Mouse (Mus musculus): ENCODE measurements around the gene Zfp46. TPM values are rescaled to one million over a fixed set of nuclear protein-coding genes. Genes with fewer than 3 reads are reported as not detected.

Gene Zfp46
- polyA plus RNA-seq, 1 experiment: 8.4 TPM

DNA sequence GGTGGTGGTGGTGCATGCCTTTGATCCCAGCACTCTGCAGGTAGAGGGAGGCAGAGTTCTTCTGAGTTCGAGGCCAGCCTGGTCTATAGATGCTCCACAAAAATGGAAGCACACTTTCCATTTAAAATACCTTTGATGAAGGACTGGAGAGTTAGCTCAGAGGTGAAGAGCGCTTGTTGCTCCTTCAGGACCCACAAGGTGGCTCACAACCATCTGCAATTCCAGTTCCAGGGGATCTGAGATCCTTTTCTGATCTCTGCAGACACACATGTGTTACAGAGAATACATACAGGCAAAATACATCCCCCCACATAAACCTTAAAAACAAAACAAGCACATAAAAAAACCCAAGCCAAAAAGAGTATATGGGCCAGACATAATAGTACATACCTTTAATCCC, 23.9 kb downstream of the Zfp46 start:
- WGBS: 76% methylated on average over 2 of the region's 2 CpGs
- no peaks in the 10 kb centered on the region for H3K27me3 ChIP-seq (ENCODE audit: control insufficient read depth, insufficient read depth, low read length)
- no peak overlapping the region for H3K4me3 ChIP-seq (ENCODE audit: extremely low read depth, insufficient read depth, insufficient read length)
- H3K4me1 ChIP-seq (ENCODE audit: control insufficient read depth, insufficient read depth, insufficient read length): peaks cover 6% of the 10 kb centered on the region
- H3K36me3 ChIP-seq (ENCODE audit: control insufficient read depth, insufficient read depth, low read length): no peaks in the 10 kb centered on the region
- DNase-seq (ENCODE audit: low read depth in 1 of 2, low spot score in 2 of 2): no peak
- TF ChIP-seq POLR2A (IDR thresholded peaks at IDR 0.05; ENCODE audit: low read depth, low read length) (no peak), CTCF (IDR thresholded peaks at IDR 0.05; ENCODE audit: extremely low read depth, insufficient read depth, insufficient read length, insufficient replicate concordance) (no peak)
- no peak overlapping the region for H3K27ac ChIP-seq (ENCODE audit: insufficient read depth, low read length)

DNA sequence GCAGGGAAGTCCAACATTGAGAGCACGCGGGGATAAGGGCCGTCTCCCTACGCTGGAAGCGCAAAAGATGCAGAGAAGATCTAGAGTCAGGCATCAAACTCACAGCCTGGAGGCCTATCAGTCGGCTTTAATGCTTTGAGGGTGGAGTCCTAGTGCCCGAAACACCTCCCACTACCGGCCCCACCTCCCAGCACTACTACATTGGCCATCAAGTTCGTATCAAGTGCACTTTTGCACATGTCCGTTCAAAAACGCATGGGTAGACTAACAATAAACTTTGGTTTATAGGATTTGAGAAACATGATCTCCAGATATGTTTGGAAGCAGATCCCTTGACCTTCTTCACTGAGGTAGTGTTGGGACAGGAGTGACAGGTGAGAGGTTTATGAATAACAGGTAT, 25.3 kb downstream of the Zfp46 start:
- 2% methylated on average over 11 of the region's 11 CpGs for WGBS
- Histone ChIP-seq H3K27me3 (ENCODE audit: control insufficient read depth, insufficient read depth, low read length) (no peaks in the 10 kb centered on the region), H3K27ac (ENCODE audit: insufficient read depth, low read length) (peak overlapping the region; percentile 86; the same call in 1 of the 2 replicates), H3K4me3 (ENCODE audit: extremely low read depth, insufficient read depth, insufficient read length) (peak overlapping the region; percentile 92; the same call in 1 of the 2 replicates), H3K36me3 (ENCODE audit: control insufficient read depth, insufficient read depth, low read length) (no peaks in the 10 kb centered on the region), H3K4me1 (ENCODE audit: control insufficient read depth, insufficient read depth, insufficient read length) (peaks cover 6% of the 10 kb centered on the region)
- no peak for TF ChIP-seq CTCF (IDR thresholded peaks at IDR 0.05; ENCODE audit: extremely low read depth, insufficient read depth, insufficient read length, insufficient replicate concordance)
- TF ChIP-seq POLR2A (IDR thresholded peaks at IDR 0.05; ENCODE audit: low read depth, low read length): no peak
- peak; percentile 54 for DNase-seq (ENCODE audit: low read depth in 1 of 2, low spot score in 2 of 2)

DNA sequence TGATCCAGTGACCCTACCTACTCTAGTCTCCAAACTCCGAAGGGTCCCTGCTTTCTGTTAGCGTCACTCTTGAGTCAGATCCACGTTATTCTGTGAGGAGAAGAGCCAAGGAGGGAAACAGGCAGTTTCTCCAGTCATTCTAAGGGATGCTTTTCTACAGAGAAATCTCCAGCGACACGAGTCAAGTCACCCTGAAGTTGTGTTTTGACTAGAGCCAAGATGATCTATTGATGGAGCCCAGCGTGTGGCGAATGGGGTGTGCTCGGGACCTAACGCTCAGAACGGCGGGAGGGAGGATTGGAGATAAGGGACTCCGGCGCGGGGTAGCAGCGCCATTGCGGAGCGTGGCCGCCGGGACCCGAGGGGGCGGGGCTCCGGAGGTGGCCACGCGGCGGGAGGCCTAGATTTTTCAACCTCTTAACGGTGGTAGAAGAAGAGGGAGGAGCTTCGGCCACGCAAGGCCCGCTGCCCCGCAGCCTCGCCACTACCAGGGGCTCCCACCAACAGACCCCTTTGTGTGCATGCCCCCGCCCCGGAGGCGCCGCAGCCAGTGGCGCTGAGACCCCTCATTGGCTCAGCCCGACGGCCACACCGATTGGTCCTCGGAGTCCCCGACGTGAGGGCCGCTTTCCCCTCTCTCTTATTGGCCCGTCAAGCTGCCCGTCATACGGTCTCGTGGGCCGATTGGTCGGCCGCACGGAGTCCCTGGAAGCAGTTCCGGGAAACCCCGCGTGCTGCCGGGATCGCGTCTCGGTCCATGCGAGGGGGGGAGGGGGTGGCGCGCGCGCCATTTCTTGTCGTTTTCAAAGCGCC, 26.0 kb downstream of the Zfp46 start, which contains the start of gene Hnrnpr:
Hnrnpr (plus strand) TSS at position 714 of the 813 bp plus-strand sequence.
- Histone ChIP-seq H3K27me3 (ENCODE audit: control insufficient read depth, insufficient read depth, low read length) (no peaks in the 10 kb centered on the region), H3K27ac (ENCODE audit: insufficient read depth, low read length) (peak within 1 kb of the TSS; percentile 86), H3K36me3 (ENCODE audit: control insufficient read depth, insufficient read depth, low read length) (no peaks in the 10 kb centered on the region), H3K4me3 (ENCODE audit: extremely low read depth, insufficient read depth, insufficient read length) (peak within 1 kb of the TSS; percentile 94), H3K4me1 (ENCODE audit: control insufficient read depth, insufficient read depth, insufficient read length) (peaks cover 6% of the 10 kb centered on the region)
- no peak for TF ChIP-seq CTCF (IDR thresholded peaks at IDR 0.05; ENCODE audit: extremely low read depth, insufficient read depth, insufficient read length, insufficient replicate concordance)
- TF ChIP-seq POLR2A (IDR thresholded peaks at IDR 0.05; ENCODE audit: low read depth, low read length): peak; percentile 49; the same call in 1 of the 2 replicates
- under 1% methylated on average over 65 of the region's 65 CpGs for WGBS
- peak; percentile 97 to 98 for DNase-seq (ENCODE audit: low read depth in 1 of 2, low spot score in 2 of 2)

DNA sequence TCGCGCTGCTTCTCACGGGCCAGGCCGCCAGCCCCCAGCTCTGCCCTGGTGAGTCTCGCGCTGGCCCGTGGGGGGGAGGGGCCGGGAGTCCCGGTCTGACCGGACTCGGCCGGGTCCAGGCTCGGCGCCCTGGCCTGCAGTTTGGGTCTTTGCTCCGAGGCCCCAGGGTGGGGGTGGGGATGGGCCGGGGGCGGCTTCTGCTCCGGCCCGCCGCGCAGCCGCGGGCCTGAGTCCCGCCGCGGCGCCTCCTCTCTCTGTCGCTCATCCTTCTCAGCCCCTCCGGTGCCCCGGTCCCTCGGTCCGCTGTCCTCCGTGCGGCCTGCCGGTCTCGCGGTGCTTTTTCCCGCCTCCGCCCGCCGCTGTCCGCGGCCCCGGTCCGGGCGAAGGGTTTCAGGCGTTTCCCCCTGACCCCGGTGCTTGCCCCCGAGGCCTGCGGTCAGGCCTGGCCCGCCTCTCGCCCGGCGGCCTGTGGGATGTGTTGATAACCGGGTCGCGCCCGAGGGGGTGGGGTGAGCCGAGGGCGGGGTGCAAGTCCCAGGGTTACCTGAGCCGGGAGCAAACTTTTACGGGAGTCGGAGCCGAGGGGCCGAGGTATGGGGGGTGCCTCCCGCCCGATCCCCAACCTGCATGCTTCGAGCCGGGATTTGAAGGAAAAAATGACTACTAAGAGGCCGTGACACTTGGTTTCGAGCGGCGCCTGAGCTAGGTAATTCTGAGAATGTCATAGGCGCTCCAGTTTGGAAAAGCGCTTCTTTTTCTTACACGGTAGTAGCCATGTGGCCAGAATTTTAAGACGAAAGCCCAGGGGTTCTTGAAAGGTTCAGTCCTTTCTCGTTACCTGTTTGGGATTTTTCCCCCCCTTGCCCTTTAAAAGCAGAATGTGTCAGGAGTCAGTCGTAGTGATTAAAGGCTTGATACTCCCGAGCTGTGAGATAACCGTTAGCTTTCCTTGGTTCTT, 26.8 kb downstream of the Zfp46 start:
- Histone ChIP-seq H3K4me3 (ENCODE audit: extremely low read depth, insufficient read depth, insufficient read length) (peak overlapping the region; percentile 94), H3K27ac (ENCODE audit: insufficient read depth, low read length) (peak overlapping the region; percentile 85), H3K36me3 (ENCODE audit: control insufficient read depth, insufficient read depth, low read length) (no peaks in the 10 kb centered on the region; the same call in 1 of the 2 replicates), H3K27me3 (ENCODE audit: control insufficient read depth, insufficient read depth, low read length) (no peaks in the 10 kb centered on the region), H3K4me1 (ENCODE audit: control insufficient read depth, insufficient read depth, insufficient read length) (peaks cover 6% of the 10 kb centered on the region)
- WGBS: under 1% methylated on average over 80 of the region's 81 CpGs
- no peak for TF ChIP-seq CTCF (IDR thresholded peaks at IDR 0.05; ENCODE audit: extremely low read depth, insufficient read depth, insufficient read length, insufficient replicate concordance)
- DNase-seq (ENCODE audit: low read depth in 1 of 2, low spot score in 2 of 2): peak in 1 of 2 experiments; percentile 46

DNA sequence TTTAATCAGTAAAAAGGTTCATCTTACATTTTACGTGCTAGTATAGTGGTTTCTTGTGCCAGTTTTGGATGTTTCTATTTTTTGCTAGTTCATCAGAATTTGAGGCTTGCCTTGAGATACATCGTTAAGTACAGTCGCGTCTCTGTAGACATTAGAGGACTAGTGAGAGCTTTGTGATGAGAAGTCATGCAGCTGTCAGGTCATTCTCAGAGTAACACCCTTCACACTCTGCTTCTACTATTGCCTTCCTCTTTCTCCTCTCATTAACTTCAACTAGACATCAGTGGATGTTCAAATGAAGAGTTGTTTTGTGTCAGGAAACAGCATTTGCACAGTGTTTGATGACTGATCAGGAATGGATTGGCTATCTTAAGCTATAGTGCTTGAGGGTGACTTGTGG, 28.1 kb downstream of the Zfp46 start:
- no peak for DNase-seq (ENCODE audit: low read depth in 1 of 2, low spot score in 2 of 2)
- H3K27me3 ChIP-seq (ENCODE audit: control insufficient read depth, insufficient read depth, low read length): no peaks in the 10 kb centered on the region
- peaks cover 6% of the 10 kb centered on the region for H3K4me1 ChIP-seq (ENCODE audit: control insufficient read depth, insufficient read depth, insufficient read length)
- H3K4me3 ChIP-seq (ENCODE audit: extremely low read depth, insufficient read depth, insufficient read length): peak overlapping the region; percentile 17; the same call in 1 of the 2 replicates
- H3K36me3 ChIP-seq (ENCODE audit: control insufficient read depth, insufficient read depth, low read length): peaks cover 2% of the 10 kb centered on the region
- 11% methylated on average over 4 of the region's 4 CpGs for WGBS
- TF ChIP-seq POLR2A (IDR thresholded peaks at IDR 0.05; ENCODE audit: low read depth, low read length) (no peak), CTCF (IDR thresholded peaks at IDR 0.05; ENCODE audit: extremely low read depth, insufficient read depth, insufficient read length, insufficient replicate concordance) (no peak)
- no peak overlapping the region for H3K27ac ChIP-seq (ENCODE audit: insufficient read depth, low read length)

DNA sequence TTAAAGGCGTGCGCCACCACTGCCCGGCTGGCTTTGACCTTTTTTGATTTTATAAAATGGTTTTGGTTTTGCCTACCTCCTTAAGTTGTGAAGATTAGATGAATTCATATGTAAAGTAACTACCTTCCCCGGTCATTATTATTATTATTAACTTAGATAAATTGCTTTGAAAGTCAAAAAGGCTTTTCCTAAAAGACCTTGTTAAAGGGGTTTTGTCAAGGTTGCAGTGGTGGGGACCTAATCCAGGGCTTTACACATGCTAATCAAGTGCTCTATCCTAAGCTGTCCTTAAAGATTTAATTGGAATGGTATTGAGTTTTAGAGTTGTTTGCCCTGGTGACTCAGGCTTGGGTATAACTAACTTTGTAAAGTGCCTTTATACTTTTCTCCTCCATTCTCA, 33.2 kb downstream of the Zfp46 start:
- Histone ChIP-seq H3K36me3 (ENCODE audit: control insufficient read depth, insufficient read depth, low read length) (peaks cover 24% of the 10 kb centered on the region), H3K27me3 (ENCODE audit: control insufficient read depth, insufficient read depth, low read length) (no peaks in the 10 kb centered on the region), H3K4me1 (ENCODE audit: control insufficient read depth, insufficient read depth, insufficient read length) (peaks cover 4% of the 10 kb centered on the region; the same call in 1 of the 2 replicates), H3K4me3 (ENCODE audit: extremely low read depth, insufficient read depth, insufficient read length) (no peak overlapping the region), H3K27ac (ENCODE audit: insufficient read depth, low read length) (no peak overlapping the region)
- TF ChIP-seq CTCF (IDR thresholded peaks at IDR 0.05; ENCODE audit: extremely low read depth, insufficient read depth, insufficient read length, insufficient replicate concordance): no peak
- no peak for TF ChIP-seq POLR2A (IDR thresholded peaks at IDR 0.05; ENCODE audit: low read depth, low read length)
- DNase-seq (ENCODE audit: low read depth in 1 of 2, low spot score in 2 of 2): no peak
- 96% methylated on average over 4 of the region's 4 CpGs for WGBS

All from spleen, adult 2 months (tissue).